Mouse (Mus musculus) ES-Bruce4 (cell line): ENCODE measurements around the gene Sart1.

Experiments used
- CTCF ChIP-seq: IDR thresholded peaks from one replicate; pipeline ENCODE4 v1.8.1; 2011; ENCODE audit warnings: low read depth, low read length
- EP300 ChIP-seq: IDR thresholded peaks from 2 replicates; pipeline ENCODE4 v1.6.1; 2011; ENCODE audit warnings: low read depth, low read length; ENCODE audit not compliant: insufficient read depth
- POLR2A ChIP-seq: IDR thresholded peaks from one replicate; pipeline ENCODE4 v1.8.1; 2011; ENCODE audit warnings: low read length; ENCODE audit not compliant: insufficient read depth

DNA sequence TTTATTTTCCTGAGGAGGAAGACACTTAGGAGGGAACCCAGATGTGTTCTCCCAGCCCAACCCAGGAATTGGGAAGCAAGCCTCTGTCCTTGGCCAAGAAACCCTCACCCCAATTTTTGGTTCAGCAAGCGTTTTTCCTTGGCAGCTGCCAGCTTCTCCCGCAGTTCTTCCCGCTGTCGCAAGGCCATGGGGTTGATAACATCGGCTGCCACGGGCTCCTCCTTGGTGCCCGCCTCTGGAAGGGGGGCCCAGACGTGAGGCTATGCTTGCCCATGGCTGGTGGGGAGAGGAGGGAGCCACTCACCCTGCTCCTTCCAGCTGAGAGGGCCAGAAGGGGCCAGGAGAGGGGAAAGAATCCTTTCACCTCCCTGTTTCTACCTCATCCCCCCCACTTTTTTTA, 3.8 kb downstream of the Sart1 start:
- TF ChIP-seq POLR2A, result no peak
- no peak for TF ChIP-seq CTCF
- no peak for TF ChIP-seq EP300
